29 mouse cellular contexts compared by ENCODE assay signal in genomic region chr10:68568172-68568571, GRCm38 (mm10). TPM values are rescaled to one million over a fixed set of nuclear protein-coding genes. Genes with fewer than 3 reads are reported as not detected.
DNase-seq lines count a peak whose midpoint lies in the region; ATAC-seq and TF ChIP-seq lines count a peak whose summit lies in the region.
"Had no signal": no experiment of that assay in that cellular context is flagged by ENCODE, and none has a peak within 500 bp of the region (broad histone marks: within the 10 kb centered on the region; RNA-seq: fewer than 3 reads in every experiment).

No protein-coding gene starts in this region.

- ATAC-seq in lung, embryonic 14.5 days (ENCODE audit: insufficient read depth), result no peak
- ATAC-seq: activated CD4-positive, CD25-positive, alpha-beta regulatory T cell, adult 4 months; forebrain, embryonic 14.5 days; forebrain, embryonic 16.5 days; Patski had no signal

- H3K4me2 ChIP-seq in lung, embryonic 14.5 days, result no peak overlapping the region
- H3K4me2 ChIP-seq: embryonic facial prominence, embryonic 13.5 days; embryonic facial prominence, embryonic 15.5 days; forebrain, embryonic 12.5 days had no signal

- H3K4me1 ChIP-seq in lung, embryonic 14.5 days (ENCODE audit: insufficient read depth), result no peaks in the 10 kb centered on the region
- H3K4me1 ChIP-seq: embryonic facial prominence, embryonic 15.5 days; forebrain, embryonic 10.5 days; forebrain, embryonic 12.5 days had no signal

- no peaks in the 10 kb centered on the region for H3K36me3 ChIP-seq in lung, embryonic 14.5 days (ENCODE audit: insufficient read depth)
- H3K36me3 ChIP-seq: embryonic facial prominence, embryonic 13.5 days; embryonic facial prominence, embryonic 15.5 days; forebrain, embryonic 10.5 days; forebrain, embryonic 12.5 days had no signal

- no peak overlapping the region for H3K27ac ChIP-seq in lung, embryonic 14.5 days (ENCODE audit: low read depth)
- H3K27ac ChIP-seq in layer of hippocampus, adult 2 months, result no peak overlapping the region
- H3K27ac ChIP-seq: embryonic facial prominence, embryonic 13.5 days; embryonic facial prominence, embryonic 15.5 days; forebrain, embryonic 10.5 days; forebrain, embryonic 12.5 days had no signal

- no peak overlapping the region for H3K4me3 ChIP-seq in lung, embryonic 14.5 days (ENCODE audit: low read depth, low read length)
- H3K4me3 ChIP-seq in layer of hippocampus, adult 2 months, result no peak overlapping the region
- H3K4me3 ChIP-seq: embryonic facial prominence, embryonic 13.5 days; embryonic facial prominence, embryonic 15.5 days; erythroblast, embryonic 14.5 days; forebrain, embryonic 10.5 days; forebrain, embryonic 12.5 days had no signal

- peak; percentile 15 for DNase-seq in lung, embryonic 14.5 days
- DNase-seq in lung, postnatal 25 days (ENCODE audit: low spot score), result no peak
- peak; percentile 14 for DNase-seq in right cerebral cortex, adult 18-20 months
- DNase-seq in right cerebral cortex, postnatal 14 days, result no peak
- peak; percentile 58 for DNase-seq in brain, adult 2 months (ENCODE audit: low read depth, low spot score)
- DNase-seq in telencephalon, adult 2 months (ENCODE audit: low read depth, low spot score), result peak; percentile 36
- no peak for DNase-seq in adrenal gland, postnatal 36 days
- DNase-seq in layer of hippocampus, adult 2 months (ENCODE audit: low spot score in 2 of 2), result no peak
- DNase-seq: adrenal gland, adult 8-10 months; adrenal gland, postnatal 14 days; cerebellum, adult 11 months; cerebellum, adult 18-20 months; cerebellum, adult 8-10 months; cerebellum, adult 9-11 months; cerebellum, postnatal 14 days; cerebellum, postnatal 36 days; embryo, embryonic 11 days had no signal

- no peak for TF ChIP-seq CTCF in lung, embryonic 14.5 days (IDR thresholded peaks at IDR 0.05; ENCODE audit: low read depth)
- TF ChIP-seq CTCF in layer of hippocampus, adult 2 months (conservative IDR thresholded peaks at IDR 0.05), result no peak

- H3K27me3 ChIP-seq in lung, embryonic 14.5 days (ENCODE audit: insufficient read depth, low read length), result no peaks in the 10 kb centered on the region
- H3K27me3 ChIP-seq: embryonic facial prominence, embryonic 13.5 days; embryonic facial prominence, embryonic 15.5 days; forebrain, embryonic 12.5 days; Patski had no signal

- H3K9me3 ChIP-seq in lung, embryonic 14.5 days (ENCODE audit: low read depth, low read length), result no peaks in the 10 kb centered on the region
- H3K9me3 ChIP-seq: embryonic facial prominence, embryonic 13.5 days; embryonic facial prominence, embryonic 15.5 days; forebrain, embryonic 10.5 days; forebrain, embryonic 12.5 days had no signal

- no peak overlapping the region for H3K9ac ChIP-seq in lung, embryonic 14.5 days
- H3K9ac ChIP-seq: embryonic facial prominence, embryonic 13.5 days; embryonic facial prominence, embryonic 15.5 days; forebrain, embryonic 12.5 days had no signal

RNA-seq across cellular contexts. Expression of gene Cabcoco1, which starts 26.5 kb away (rescaled TPM):
- polyA plus RNA-seq in lung, embryonic 14.5 days (2014; fragmentation: Nextera tagmentation; extraction: Ambion mirVana), result 2.4 and 3.0 TPM in 2 replicates
- total RNA-seq in adrenal gland, postnatal 36 days (2021), result 1 to 10 TPM; 2.5 to 4.7 TPM
- total RNA-seq in layer of hippocampus, adult 2 months (2021), result 1 to 10 TPM; 2.0 to 2.8 TPM
- total RNA-seq: ES-E14, MEL had no signal
- polyA plus RNA-seq: C2C12; erythroblast, embryonic 14.5 days; forebrain, embryonic 10.5 days; Patski had no signal

Comparison
In these comparisons a context has a peak if more than half of its experiments do, and no peak if none do; other contexts are left out.
1. DNase-seq: peak in lung, embryonic 14.5 days (single experiment), right cerebral cortex, adult 18-20 months (single experiment), brain, adult 2 months (single experiment) and telencephalon, adult 2 months (single experiment); none in lung, postnatal 25 days (single experiment), right cerebral cortex, postnatal 14 days (single experiment), adrenal gland, postnatal 36 days (0 of 2) and layer of hippocampus, adult 2 months (0 of 2).